Comparison of ENCODE assay signal across 1 mouse cellular context in the genomic region with DNA sequence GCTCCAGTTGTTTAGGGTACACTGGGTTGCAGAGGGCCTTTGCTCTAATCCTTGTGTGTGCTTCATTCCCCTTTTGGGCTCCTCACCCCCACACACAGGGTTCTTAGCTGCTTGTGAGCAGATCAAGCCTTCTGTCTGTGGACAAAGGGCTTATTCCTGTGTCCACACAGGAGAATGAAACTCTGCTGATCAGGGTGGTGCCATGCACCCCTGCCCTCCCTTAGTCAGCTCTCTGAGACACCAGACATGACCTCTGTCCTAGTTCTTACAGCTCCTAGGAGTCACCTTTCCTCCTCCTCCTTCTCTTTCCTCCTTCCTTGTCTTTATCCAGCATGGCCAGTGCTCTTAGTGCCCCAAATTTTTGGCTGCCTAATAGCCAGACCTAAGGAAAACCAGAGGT.
TF ChIP-seq lines count a peak whose summit lies in the region.

No protein-coding gene starts in this region.

TF ChIP-seq in ES-E14, 5 proteins besides CTCF, POLR2A, EP300 and RAD21:
- TF ChIP-seq ZC3H11A (IDR thresholded peaks at IDR 0.05; ENCODE audit: borderline replicate concordance, low read depth, low read length) (no peak), CHD2 (IDR thresholded peaks at IDR 0.05; ENCODE audit: low read depth, low read length) (no peak), ZNF384 (IDR thresholded peaks at IDR 0.05; ENCODE audit: low read depth, low read length) (no peak), MAFK (IDR thresholded peaks at IDR 0.05; ENCODE audit: insufficient read depth, low read depth, low read length) (no peak), HCFC1 (IDR thresholded peaks at IDR 0.05; ENCODE audit: borderline replicate concordance, insufficient read depth, low read length) (no peak)
